Mouse (Mus musculus) lung, postnatal 4 days (tissue): ENCODE measurements around the gene Gm44503.

Source experiments
- DNase-seq, 2 experiments: peaks; one replicate each; pipeline ENCODE4 v3.0.0; 2021

The Gm44503 gene

GRCm38 (mm10) chr9:72958521-72959450 lies at the start of gene Gm44503, which contains the start of gene Dyx1c1:
Gm44503 (plus strand) TSS chr9:72958852.
Dyx1c1 (plus strand) TSS chr9:72958785.
- DNase-seq, result peak; percentile 88 to 91

- DNase-seq, result no peak
Measured at GRCm38 (mm10) chr9:72911381-72911780, 47.3 kb upstream of the Gm44503 start.

- DNase-seq, result no peak
Measured at GRCm38 (mm10) chr9:72913551-72913950, 45.1 kb upstream of the Gm44503 start.

GRCm38 (mm10) chr9:72915728-72916127 lies 42.9 kb upstream of the Gm44503 start:
- no peak for DNase-seq

- no peak for DNase-seq
Measured at GRCm38 (mm10) chr9:72923068-72923467, 35.6 kb upstream of the Gm44503 start.

GRCm38 (mm10) chr9:72925021-72925934 lies 33.4 kb upstream of the Gm44503 start, which contains the start of gene Pygo1:
Pygo1 (plus strand) TSS chr9:72925645.
- peak; percentile 64 to 76 for DNase-seq

- no peak for DNase-seq
Measured at GRCm38 (mm10) chr9:72925935-72926258, 32.8 kb upstream of the Gm44503 start.

GRCm38 (mm10) chr9:72931166-72931790 lies 27.4 kb upstream of the Gm44503 start:
- no peak for DNase-seq

GRCm38 (mm10) chr9:72935309-72935708 lies 23.3 kb upstream of the Gm44503 start:
- DNase-seq, result no peak

GRCm38 (mm10) chr9:72936301-72936700 lies 22.4 kb upstream of the Gm44503 start:
- peak; percentile 30 to 33 for DNase-seq

- DNase-seq, result no peak
Measured at GRCm38 (mm10) chr9:72943424-72943823, 15.2 kb upstream of the Gm44503 start.

- DNase-seq, result no peak
Measured at GRCm38 (mm10) chr9:72944286-72944685, 14.4 kb upstream of the Gm44503 start.

- no peak for DNase-seq
Measured at GRCm38 (mm10) chr9:72947010-72947409, 11.6 kb upstream of the Gm44503 start.

GRCm38 (mm10) chr9:72949572-72949971 lies 9.1 kb upstream of the Gm44503 start:
- DNase-seq, result no peak

GRCm38 (mm10) chr9:72954746-72955145 lies 3.9 kb upstream of the Gm44503 start:
- peak in 1 of 2 experiments; percentile 39 for DNase-seq

GRCm38 (mm10) chr9:72955546-72955945 lies 3.1 kb upstream of the Gm44503 start:
- DNase-seq, result peak; percentile 39 to 70

- no peak for DNase-seq
Measured at GRCm38 (mm10) chr9:72961346-72961745, 2.7 kb downstream of the Gm44503 start.

GRCm38 (mm10) chr9:72961959-72962358 lies 3.3 kb downstream of the Gm44503 start:
- DNase-seq, result peak in 1 of 2 experiments; percentile 28

- peak; percentile 60 to 71 for DNase-seq
Measured at GRCm38 (mm10) chr9:72968349-72969061, 9.9 kb downstream of the Gm44503 start.

GRCm38 (mm10) chr9:72969874-72970273 lies 11.2 kb downstream of the Gm44503 start:
- peak; percentile 26 to 44 for DNase-seq

GRCm38 (mm10) chr9:72972435-72972834 lies 13.8 kb downstream of the Gm44503 start:
- no peak for DNase-seq

GRCm38 (mm10) chr9:72972984-72973383 lies 14.3 kb downstream of the Gm44503 start:
- DNase-seq, result no peak
